Mouse (Mus musculus) liver, adult 2 months (tissue): Measurements from ENCODE around the gene Mettl9.

Experiments
- CTCF ChIP-seq: fragments of 200-500 bp; IDR thresholded peaks from 2 replicates; pipeline ENCODE4 v1.5.1; 2011; ENCODE audit warnings: low read depth, low read length, control low read depth
- POLR2A ChIP-seq: fragments of 200-500 bp; IDR thresholded peaks from 2 replicates; pipeline ENCODE4 v1.6.1; 2011; ENCODE audit warnings: low read length, control low read depth; ENCODE audit not compliant: insufficient read depth; ENCODE audit errors: extremely low read depth

DNA sequence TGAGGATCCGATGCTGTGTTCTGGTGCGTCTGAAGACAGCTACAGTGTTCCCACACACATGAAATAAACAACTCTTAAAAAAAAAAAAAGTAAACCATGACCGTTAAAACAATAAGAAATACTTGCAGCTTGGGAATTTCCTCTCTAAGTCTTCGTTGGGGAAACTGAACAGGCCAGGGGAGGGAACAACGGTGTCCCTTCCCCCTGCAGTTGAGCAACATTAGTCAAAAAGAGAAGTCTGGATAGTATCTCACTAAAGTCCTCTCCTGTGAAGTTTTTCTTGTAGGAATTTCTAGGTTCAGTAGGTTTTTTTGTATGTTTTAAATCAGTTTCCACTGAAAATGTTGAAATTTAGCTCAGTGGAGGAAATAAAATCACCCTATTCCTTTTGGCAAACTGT is 38.3 kb downstream of the Mettl9 start:
- TF ChIP-seq CTCF (no peak), POLR2A (no peak)
